Mouse (Mus musculus) olfactory bulb, adult 2 months (tissue): Measurements from ENCODE around the gene Fstl4.

Source experiments
- CTCF ChIP-seq: fragments of 200-500 bp; IDR thresholded peaks from 2 replicates; pipeline ENCODE4 v1.5.1; 2012; ENCODE audit warnings: low read depth, mild to moderate bottlenecking, low read length, moderate library complexity; ENCODE audit not compliant: insufficient read depth
- POLR2A ChIP-seq: fragments of 200-500 bp; IDR thresholded peaks from 2 replicates; pipeline ENCODE4 v1.6.1; 2012; ENCODE audit warnings: mild to moderate bottlenecking, low read depth, low read length, moderate library complexity; ENCODE audit not compliant: insufficient read depth

- TF ChIP-seq CTCF (no peak), POLR2A (no peak)
These were observed 239.4 kb downstream of the Fstl4 start for GRCm38 (mm10) chr11:53003811-53004210.
